Mouse (Mus musculus): ENCODE results near the gene Zfp691. TPM values are rescaled to one million over a fixed set of nuclear protein-coding genes. Genes with fewer than 3 reads are reported as not detected.

Gene Zfp691
- 2.1 TPM for polyA plus RNA-seq (2017; shearing (Covaris generic))

GRCm38 (mm10) chr4:119173851-119174453 is at the start of gene Zfp691:
Gene Zfp691, minus strand, starts transcription at chr4:119174195.

GRCm38 (mm10) chr4:119218169-119218568 is 44.2 kb upstream of the Zfp691 start, which contains the start of gene Tmem269:
Gene Tmem269, minus strand, starts transcription at chr4:119218217.

GRCm38 (mm10) chr4:119194909-119195581 is 21.1 kb upstream of the Zfp691 start, which contains the start of gene Svbp:
Gene Svbp, plus strand, starts transcription at chr4:119195306.

GRCm38 (mm10) chr4:119189864-119190263 is 15.9 kb upstream of the Zfp691 start, which contains the start of gene Ermap:
Gene Ermap, minus strand, starts transcription at chr4:119190011.

Other genes starting within 250 kb of the Zfp691 start
- not detected for gene Olfr1328, start 235.6 kb downstream of the Zfp691 start, polyA plus RNA-seq (2017; shearing (Covaris generic))
- not detected for gene Lao1, start 212.6 kb downstream of the Zfp691 start, polyA plus RNA-seq (2017; shearing (Covaris generic))
- gene Slc2a1, start 65.5 kb downstream of the Zfp691 start, polyA plus RNA-seq (2017; shearing (Covaris generic)) = 54.3 TPM
- 0.53 TPM for gene Ermap, start 15.8 kb upstream of the Zfp691 start, polyA plus RNA-seq (2017; shearing (Covaris generic))
- 67.0 TPM for gene Svbp, start 21.1 kb upstream of the Zfp691 start, polyA plus RNA-seq (2017; shearing (Covaris generic))
- 0.73 TPM for gene Tmem269, start 44.0 kb upstream of the Zfp691 start, polyA plus RNA-seq (2017; shearing (Covaris generic))
- gene AU022252, start 58.5 kb upstream of the Zfp691 start, polyA plus RNA-seq (2017; shearing (Covaris generic)) = 16.7 TPM
- 3.9 TPM for gene P3h1, start 58.7 kb upstream of the Zfp691 start, polyA plus RNA-seq (2017; shearing (Covaris generic))
- not detected for gene Cldn19, start 81.2 kb upstream of the Zfp691 start, polyA plus RNA-seq (2017; shearing (Covaris generic))
- 478 TPM for gene Ybx1, start 120.4 kb upstream of the Zfp691 start, polyA plus RNA-seq (2017; shearing (Covaris generic))
- gene Ppih, start 146.4 kb upstream of the Zfp691 start, polyA plus RNA-seq (2017; shearing (Covaris generic)) = 47.9 TPM
- gene Ccdc30, start 241.3 kb upstream of the Zfp691 start, polyA plus RNA-seq (2017; shearing (Covaris generic)) = 7.9 TPM
- gene Ppcs, start 248.2 kb upstream of the Zfp691 start, polyA plus RNA-seq (2017; shearing (Covaris generic)) = 61.3 TPM
- 0.78 TPM for gene Zmynd12, start 248.6 kb upstream of the Zfp691 start, polyA plus RNA-seq (2017; shearing (Covaris generic))

Data from CD4-positive, CD25-positive, alpha-beta regulatory T cell (primary cell).